Mouse (Mus musculus) frontal cortex, postnatal 25 days (tissue): ENCODE measurements around the gene Akap8l.

ENCODE experiments used
- DNase-seq, 2 experiments: peaks; one replicate each; pipeline ENCODE4 v3.0.0; 2022; ENCODE audit warnings: low spot score in 2 of 2

Akap8l gene

DNA sequence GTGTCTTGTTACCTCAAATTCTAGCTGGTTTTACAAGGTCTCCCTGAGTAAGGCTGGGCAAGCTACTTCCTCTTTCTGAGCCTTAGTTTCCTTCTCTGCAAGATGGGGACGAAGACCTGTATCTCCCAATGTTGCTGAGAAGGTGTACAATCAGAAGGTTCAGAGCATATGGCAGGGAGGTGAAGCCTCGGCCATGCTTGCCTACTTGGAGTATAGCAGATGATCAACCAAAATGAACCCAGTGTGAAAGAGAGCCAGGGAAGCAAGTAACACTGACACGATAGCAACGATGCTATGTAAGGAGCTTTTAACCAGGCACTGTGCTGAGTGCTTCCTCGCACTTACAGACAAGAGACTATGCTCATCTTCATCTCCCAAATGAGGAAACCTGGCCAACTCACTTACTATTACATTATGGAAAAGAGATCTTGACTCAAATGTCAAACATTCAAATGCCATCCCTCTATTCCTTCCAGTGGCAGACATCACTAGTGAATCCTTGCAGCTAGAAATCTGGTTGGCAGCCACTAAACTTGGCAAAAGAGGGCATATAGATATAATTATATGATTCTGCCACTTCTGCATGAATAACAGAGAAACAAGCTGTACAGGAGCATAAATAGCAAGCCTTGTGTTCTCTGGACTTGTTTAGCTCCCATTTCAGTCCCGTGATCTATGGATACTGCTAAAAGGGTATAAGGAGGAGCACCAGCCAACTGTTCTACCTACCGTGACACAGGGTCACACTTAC, 8.0 kb upstream of the Akap8l start:
- no peak for DNase-seq

DNA sequence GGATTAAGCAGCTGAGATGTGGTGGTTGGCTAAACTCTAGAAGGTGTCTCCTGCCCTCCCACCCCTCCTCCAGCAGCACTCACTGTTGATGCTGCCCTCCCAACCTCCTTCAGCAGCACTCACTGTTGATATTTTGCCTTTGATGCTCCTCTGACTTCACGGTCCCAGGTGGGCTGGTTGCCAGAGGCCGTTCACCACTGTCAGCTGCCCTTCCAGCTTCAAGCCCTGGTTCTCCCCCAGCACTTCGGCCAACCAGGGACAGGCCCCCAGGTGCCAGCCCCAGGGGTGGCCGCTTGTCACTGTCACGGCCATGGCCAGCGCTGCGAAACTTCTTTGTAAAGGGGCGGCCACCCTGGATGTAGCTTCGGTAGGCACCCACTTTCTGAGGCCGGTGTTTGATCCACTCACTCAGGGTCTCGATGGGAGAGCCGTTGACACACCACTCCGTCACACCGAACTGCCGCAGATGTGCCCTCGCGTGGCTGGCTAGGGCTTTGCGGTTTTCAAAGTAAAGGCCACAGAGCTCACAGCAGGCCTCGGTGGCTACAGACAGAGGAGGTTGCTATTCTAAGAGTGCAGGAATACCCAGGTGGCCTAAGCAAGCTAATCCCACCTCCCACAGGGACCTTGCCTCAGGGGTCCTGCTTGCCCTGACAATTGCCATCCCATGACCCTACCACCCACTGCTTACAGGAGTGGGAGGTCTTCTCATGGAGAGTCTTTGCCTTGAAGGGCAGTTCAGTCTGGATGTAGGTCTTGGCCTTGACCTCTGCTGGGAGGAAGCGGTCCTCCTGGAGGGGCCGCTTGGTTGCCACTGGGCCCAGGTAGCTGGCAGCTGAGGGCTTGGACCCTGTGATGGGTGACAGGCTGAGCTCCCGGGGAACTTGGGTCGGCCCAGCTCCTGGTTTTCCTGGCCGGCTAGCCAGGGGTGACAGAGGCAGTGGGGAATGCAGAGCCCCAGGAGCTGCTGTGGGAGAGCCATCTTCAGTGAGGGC, 6.7 kb upstream of the Akap8l start:
- DNase-seq: no peak

DNA sequence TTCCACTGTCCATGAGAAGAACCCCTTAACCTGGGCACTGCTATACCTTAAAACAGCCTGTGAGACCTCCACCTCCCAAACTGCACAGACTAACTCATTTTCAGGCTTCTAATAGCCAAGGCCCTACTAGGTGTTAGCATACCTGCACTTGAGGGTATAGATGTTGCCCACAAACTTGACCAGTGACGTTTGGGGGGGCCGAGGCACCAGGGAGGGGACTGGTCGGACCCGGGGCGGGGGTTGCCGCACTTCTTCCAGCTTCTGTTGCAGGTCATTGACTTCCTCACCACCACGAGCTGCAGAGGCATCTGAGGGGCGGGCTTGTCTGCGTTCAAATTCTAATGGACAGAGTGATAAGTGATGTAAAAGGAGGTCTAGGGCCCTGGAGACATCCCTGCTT, 5.9 kb upstream of the Akap8l start:
- no peak for DNase-seq

DNA sequence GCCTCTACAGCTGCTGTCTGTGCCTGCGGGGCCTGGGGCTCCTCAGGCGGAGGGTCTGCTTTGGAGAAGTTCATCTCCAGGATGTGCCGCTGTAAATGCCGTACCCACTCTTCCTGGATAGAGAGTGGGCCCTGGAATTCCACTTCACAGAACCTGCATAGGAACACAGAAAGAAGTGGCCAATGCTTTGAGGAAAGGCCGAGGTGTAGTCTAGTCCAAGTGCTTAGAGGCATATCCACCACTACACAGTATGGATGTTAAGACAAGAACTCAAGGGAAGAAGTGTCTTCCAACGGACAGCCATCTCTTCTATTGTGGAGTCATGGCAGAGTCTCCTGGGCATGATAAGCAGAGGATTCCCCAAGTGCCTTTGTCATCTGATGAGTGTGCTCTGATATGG, 4.6 kb upstream of the Akap8l start:
- DNase-seq: no peak

- no peak for DNase-seq
Observed at GRCm38 (mm10) chr17:32354211-32354610, 3.8 kb upstream of the Akap8l start.

DNA sequence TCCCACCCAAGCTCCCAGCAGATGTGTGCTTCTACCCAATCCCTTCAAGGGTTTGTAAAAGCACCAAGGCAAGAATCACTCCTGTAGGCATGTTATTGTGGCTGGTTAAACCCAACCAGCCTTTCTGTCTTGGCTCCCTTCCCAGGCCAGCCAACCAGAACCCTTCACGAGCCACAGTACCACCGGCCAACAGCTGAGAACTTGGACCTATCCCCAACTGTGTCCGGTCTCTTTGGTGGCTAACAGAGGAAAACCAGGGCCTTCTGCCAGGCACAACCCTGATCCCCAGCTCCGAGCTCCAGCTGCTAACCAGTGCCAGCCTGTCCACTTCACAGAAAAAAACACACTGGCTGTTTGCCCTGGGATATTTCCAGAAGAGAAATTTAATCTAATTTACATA, 3.3 kb upstream of the Akap8l start:
- DNase-seq: no peak

DNA sequence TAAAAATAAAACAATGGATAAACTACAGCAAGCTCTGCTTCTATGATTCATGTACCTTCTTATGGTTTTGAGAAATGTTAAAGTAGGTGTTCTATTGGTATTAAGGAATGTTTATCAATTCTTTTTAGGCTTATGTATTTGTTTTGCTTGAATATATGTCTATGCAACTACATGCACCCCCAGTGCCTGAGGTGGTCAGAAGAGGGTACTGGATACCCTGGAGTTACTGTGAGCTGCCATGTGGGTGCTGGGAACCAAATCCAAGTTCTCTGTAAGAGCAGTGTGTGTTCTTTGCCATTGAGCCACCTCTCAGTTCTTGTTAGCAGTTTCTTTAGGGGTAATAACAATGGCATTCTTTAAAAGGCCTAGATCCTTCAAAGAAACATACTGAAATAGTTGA, 1.3 kb upstream of the Akap8l start:
- DNase-seq: no peak

- no peak for DNase-seq
Observed at GRCm38 (mm10) chr17:32351269-32351668, 862 bp upstream of the Akap8l start.

DNA sequence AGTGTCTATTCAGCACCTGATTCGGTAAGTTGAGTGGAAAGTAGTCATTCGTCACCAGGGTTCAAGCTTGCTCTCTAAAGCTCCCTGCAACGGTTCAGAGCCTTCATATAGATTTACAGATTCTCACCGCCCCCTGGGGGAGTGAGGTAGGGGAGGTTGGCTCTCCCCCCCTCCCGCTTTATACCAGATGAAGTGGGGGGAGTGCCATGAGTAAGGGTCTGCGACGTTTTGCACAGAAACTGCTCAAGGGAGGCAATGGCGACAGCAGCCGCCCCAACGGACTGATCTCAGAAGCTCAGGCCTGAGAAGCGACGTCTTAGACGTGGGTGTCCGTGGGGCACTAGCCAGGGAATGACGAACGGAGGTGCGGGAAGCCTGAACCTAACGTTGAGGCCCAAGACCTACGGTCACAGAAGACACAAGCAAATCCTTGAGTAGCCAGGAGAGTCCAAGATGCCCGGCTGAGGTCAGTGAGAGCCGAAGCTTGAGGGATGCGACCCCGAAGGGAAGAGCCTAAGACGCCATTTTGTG, 491 bp downstream of the Akap8l start:
- no peak for DNase-seq

DNA sequence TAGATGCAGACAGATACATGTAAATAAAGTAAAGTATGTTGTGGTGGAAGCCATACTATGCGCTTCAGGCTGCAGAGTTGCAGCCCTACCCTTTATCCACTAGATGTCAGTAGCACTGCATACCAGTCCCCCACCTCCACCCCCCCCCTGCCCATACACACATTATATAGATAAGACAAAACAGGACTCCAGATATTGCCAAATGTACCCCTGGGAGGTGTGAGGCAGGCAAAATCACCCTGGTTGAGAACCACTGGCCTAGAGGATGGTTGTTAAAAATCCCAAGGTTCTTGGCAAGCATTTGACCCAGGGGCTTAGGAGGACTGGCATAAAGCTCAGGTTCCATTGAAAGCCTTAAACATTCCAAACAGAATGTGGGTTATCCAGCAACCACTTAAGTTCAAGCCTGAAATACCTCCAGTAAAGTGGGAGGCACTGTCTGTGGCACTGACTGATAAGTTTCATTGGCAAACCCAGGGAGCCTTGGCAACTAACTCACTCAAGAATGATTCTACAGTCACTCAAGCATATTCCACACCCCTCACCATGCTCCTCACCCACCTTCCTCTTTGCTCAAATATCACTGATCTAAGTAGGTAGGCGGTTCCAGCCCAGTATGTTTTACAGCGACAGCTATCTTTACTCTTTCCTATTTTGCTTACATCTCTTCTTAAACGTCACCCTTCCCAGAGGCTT, 1.2 kb downstream of the Akap8l start:
- no peak for DNase-seq

- no peak for DNase-seq
Observed at GRCm38 (mm10) chr17:32348406-32348805, 2.0 kb downstream of the Akap8l start.

DNA sequence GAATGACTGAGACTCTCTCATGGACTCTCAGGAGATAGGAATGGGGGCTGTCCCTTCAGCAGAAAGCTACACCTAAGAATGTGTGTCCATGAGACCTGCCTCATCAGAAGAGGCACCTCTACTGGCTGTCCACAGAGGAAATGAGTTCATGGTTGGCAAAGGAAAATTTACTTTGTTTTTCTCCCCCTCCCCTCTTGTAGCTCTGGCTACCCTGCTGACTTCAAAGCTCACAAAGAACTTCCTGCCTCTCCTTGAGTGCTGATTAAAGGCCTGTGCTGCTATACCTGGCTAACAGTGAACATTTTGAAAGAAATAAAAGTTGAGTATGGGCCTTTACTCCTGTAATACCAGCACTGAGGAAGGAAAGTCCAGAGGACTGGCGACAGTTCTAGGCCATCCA, 9.3 kb downstream of the Akap8l start:
- DNase-seq: no peak

- DNase-seq: no peak
Observed at GRCm38 (mm10) chr17:32340110-32340509, 10.3 kb downstream of the Akap8l start.

DNA sequence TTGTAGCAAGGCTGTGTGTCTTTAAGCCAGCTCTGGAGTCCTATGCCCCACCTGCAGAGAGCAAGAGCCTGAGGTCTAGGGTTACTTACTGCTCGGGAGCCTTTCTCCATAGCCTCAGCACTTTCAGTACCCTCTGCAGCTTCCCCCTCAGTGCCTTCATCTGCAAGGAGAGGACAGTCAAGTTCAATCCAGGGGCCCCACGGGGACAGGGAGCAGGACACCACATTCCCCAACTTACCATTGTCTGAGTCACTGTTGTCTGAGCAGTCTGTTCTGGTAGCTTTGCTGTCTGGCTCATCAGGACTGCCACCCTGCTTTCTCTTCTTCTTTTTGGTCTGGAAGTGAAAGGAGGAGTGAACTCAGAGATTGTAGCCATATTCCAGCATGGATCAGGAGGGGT, 14.5 kb downstream of the Akap8l start:
- no peak for DNase-seq

GRCm38 (mm10) chr17:32334921-32335320, 15.5 kb downstream of the Akap8l start:
- no peak for DNase-seq

GRCm38 (mm10) chr17:32333675-32334303, 16.6 kb downstream of the Akap8l start:
- no peak for DNase-seq

DNA sequence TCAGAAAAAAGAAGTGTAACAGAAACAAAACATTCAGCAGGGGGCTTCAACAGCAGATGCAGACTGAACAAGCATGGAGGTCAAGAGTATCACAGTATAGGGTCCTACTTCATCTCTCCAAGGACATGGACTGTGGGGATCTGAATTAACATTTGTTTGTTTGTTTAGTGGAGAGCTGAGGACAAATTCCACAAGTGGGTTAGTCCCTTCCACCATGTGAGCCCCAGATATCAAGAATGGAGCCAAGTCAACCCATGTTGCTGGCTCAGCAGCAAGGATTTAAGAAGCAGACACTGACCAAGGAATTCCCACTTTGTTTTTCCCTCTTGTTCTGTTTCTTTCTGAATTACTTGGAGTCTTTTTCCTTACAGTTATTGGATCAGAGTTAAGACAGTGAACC, 22.9 kb downstream of the Akap8l start:
- no peak for DNase-seq

- no peak for DNase-seq
Observed at GRCm38 (mm10) chr17:32322809-32323208, 27.6 kb downstream of the Akap8l start.

- DNase-seq: peak in 1 of 2 experiments; percentile 13
Observed at GRCm38 (mm10) chr17:32321836-32322235, 28.6 kb downstream of the Akap8l start.

DNA sequence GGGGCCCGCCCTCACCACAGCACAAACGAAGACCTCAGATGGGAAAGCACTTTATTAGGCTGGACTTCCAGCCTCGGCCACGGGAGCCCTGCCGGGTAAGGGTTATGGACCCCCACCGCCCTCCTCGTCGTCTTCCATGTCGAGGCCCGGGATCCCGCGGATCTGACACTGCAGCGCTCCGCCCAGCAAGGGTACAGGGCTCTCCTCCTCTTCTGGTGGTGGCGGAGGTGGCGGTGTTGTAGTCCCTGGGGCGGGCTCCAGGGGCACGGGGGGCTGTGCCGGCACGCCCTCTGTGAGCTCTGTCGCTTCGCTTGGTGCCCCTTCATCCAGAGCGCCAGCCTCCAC, 29.0 kb downstream of the Akap8l start:
- no peak for DNase-seq

- DNase-seq: peak; percentile 97 to 98
Observed at GRCm38 (mm10) chr17:32320597-32321389, 29.6 kb downstream of the Akap8l start, which contains the start of gene Akap8. TSS of gene Akap8 (minus strand) at chr17:32321238.
